ENCODE assay signal across 14 mouse cellular contexts in the genomic region with DNA sequence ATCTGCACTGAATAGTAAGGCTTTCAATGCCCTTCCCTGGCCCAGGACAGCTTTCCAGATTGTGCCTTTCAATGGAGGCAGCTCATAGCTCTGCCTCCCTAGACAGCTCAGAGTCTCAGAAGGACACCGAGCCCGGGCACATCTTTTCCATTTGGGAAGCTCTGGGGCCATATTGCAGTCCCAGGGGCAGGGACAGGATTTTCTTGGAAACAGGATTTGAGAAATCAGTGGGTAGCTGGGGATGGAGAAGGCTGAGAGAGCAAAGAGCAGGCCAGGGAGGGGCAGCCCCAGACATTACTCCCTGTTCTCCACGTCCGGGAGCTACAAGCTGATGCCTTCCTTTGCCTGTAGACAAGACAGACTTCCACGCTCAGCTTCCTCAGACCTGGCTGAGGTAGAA. TPM values are rescaled to one million over a fixed set of nuclear protein-coding genes. Genes with fewer than 3 reads are reported as not detected.
DNase-seq lines count a peak whose midpoint lies in the region; ATAC-seq and TF ChIP-seq lines count a peak whose summit lies in the region.
"Had no signal": no experiment of that assay in that cellular context is flagged by ENCODE, and none has a peak within 500 bp of the region (broad histone marks: within the 10 kb centered on the region; RNA-seq: fewer than 3 reads in every experiment).

No protein-coding gene starts in this region.

- H3K4me3 ChIP-seq in heart, embryonic 12.5 days, result no peak overlapping the region
- H3K4me3 ChIP-seq in liver, embryonic 11.5 days (ENCODE audit: low read depth, low read length), result no peak overlapping the region
- no peak overlapping the region for H3K4me3 ChIP-seq in liver, embryonic 12.5 days
- H3K4me3 ChIP-seq in MEL (ENCODE audit: control insufficient read depth in 1 of 2, insufficient read depth in 1 of 2, low read depth in 2 of 2, low read length in 2 of 2), result no peak overlapping the region
- no peak overlapping the region for H3K4me3 ChIP-seq in heart, postnatal 0 days (ENCODE audit: low read depth, low read length)
- no peak overlapping the region for H3K4me3 ChIP-seq in hindbrain, embryonic 12.5 days
- H3K4me3 ChIP-seq: limb, embryonic 12.5 days had no signal

- H3K9me3 ChIP-seq in heart, embryonic 12.5 days (replicated peaks), result no peaks in the 10 kb centered on the region
- no peaks in the 10 kb centered on the region for H3K9me3 ChIP-seq in liver, embryonic 11.5 days (ENCODE audit: control insufficient read depth, low read length)
- H3K9me3 ChIP-seq in liver, embryonic 12.5 days (replicated peaks), result no peaks in the 10 kb centered on the region
- no peaks in the 10 kb centered on the region for H3K9me3 ChIP-seq in MEL (replicated peaks; ENCODE audit: insufficient read depth, low read length)
- no peaks in the 10 kb centered on the region for H3K9me3 ChIP-seq in heart, postnatal 0 days (replicated peaks; ENCODE audit: control insufficient read depth, low read length)
- H3K9me3 ChIP-seq in hindbrain, embryonic 12.5 days (replicated peaks), result no peaks in the 10 kb centered on the region
- H3K9me3 ChIP-seq: limb, embryonic 12.5 days had no signal

- H3K27me3 ChIP-seq in heart, embryonic 12.5 days (replicated peaks), result no peaks in the 10 kb centered on the region
- H3K27me3 ChIP-seq in liver, embryonic 11.5 days (replicated peaks; ENCODE audit: control insufficient read depth, insufficient read depth, low read length), result no peaks in the 10 kb centered on the region
- H3K27me3 ChIP-seq in liver, embryonic 12.5 days (replicated peaks), result no peaks in the 10 kb centered on the region
- no peaks in the 10 kb centered on the region for H3K27me3 ChIP-seq in MEL (ENCODE audit: control insufficient read depth in 1 of 2, insufficient read depth in 2 of 2, low read length in 2 of 2)
- H3K27me3 ChIP-seq in heart, postnatal 0 days (ENCODE audit: control insufficient read depth, insufficient read depth, low read length), result no peaks in the 10 kb centered on the region
- no peaks in the 10 kb centered on the region for H3K27me3 ChIP-seq in hindbrain, embryonic 12.5 days
- H3K27me3 ChIP-seq: limb, embryonic 12.5 days; megakaryocyte, embryonic 14.5 days; Patski had no signal

- TF ChIP-seq RAD21 in MEL (IDR thresholded peaks at IDR 0.05; ENCODE audit: low read depth, low read length), result no peak

- peak overlapping the region; percentile 79 for H3K27ac ChIP-seq in heart, embryonic 12.5 days (ENCODE audit: poor library complexity, severe bottlenecking)
- peak overlapping the region; percentile 13; the same call in 1 of the 2 replicates for H3K27ac ChIP-seq in liver, embryonic 11.5 days (ENCODE audit: low read depth, low read length)
- no peak overlapping the region for H3K27ac ChIP-seq in liver, embryonic 12.5 days
- H3K27ac ChIP-seq in MEL (ENCODE audit: control insufficient read depth, low read depth, low read length), result peak overlapping the region; percentile 22; the same call in 1 of the 2 replicates
- H3K27ac ChIP-seq in heart, postnatal 0 days (ENCODE audit: low read depth), result peak overlapping the region; percentile 76
- H3K27ac ChIP-seq in hindbrain, embryonic 12.5 days, result no peak overlapping the region; the same call in 1 of the 2 replicates
- H3K27ac ChIP-seq: limb, embryonic 12.5 days had no signal

- H3K79me2 ChIP-seq in MEL (ENCODE audit: control insufficient read depth, insufficient read depth, low read length, poor library complexity), result no peaks in the 10 kb centered on the region

- TF ChIP-seq POLR2A in MEL (IDR thresholded peaks at IDR 0.05; ENCODE audit: control insufficient read depth in 1 of 2, insufficient read depth in 1 of 2, low read depth in 1 of 2, low read length in 2 of 2, poor library complexity in 1 of 2), result no peak

- H3K36me3 ChIP-seq in heart, embryonic 12.5 days, result no peaks in the 10 kb centered on the region
- H3K36me3 ChIP-seq in liver, embryonic 11.5 days (ENCODE audit: control insufficient read depth, insufficient read depth, low read length), result no peaks in the 10 kb centered on the region
- no peaks in the 10 kb centered on the region for H3K36me3 ChIP-seq in liver, embryonic 12.5 days
- H3K36me3 ChIP-seq in MEL (ENCODE audit: control insufficient read depth in 1 of 2, insufficient read depth in 2 of 2, low read length in 2 of 2), result peaks cover 0 to 17% of the 10 kb centered on the region in 2 experiments; a peak in 2 of 4 replicates
- H3K36me3 ChIP-seq in heart, postnatal 0 days (replicated peaks; ENCODE audit: control insufficient read depth, insufficient read depth, low read length), result no peaks in the 10 kb centered on the region
- no peaks in the 10 kb centered on the region for H3K36me3 ChIP-seq in hindbrain, embryonic 12.5 days
- H3K36me3 ChIP-seq: limb, embryonic 12.5 days had no signal

- no peak for ATAC-seq in heart, embryonic 12.5 days (ENCODE audit: insufficient number of reproducible peaks, low FRiP score)
- ATAC-seq in liver, embryonic 11.5 days (replicated peaks; ENCODE audit: low FRiP score), result no peak
- no peak for ATAC-seq in liver, embryonic 12.5 days
- no peak for ATAC-seq in heart, postnatal 0 days (ENCODE audit: insufficient read depth, low read depth)
- ATAC-seq in hindbrain, embryonic 12.5 days (ENCODE audit: low FRiP score), result no peak
- ATAC-seq: inflammation-experienced regulatory T-cells, adult 6 months; Patski had no signal

- H3K4me2 ChIP-seq in heart, embryonic 12.5 days, result no peak overlapping the region
- no peak overlapping the region for H3K4me2 ChIP-seq in liver, embryonic 11.5 days
- no peak overlapping the region for H3K4me2 ChIP-seq in liver, embryonic 12.5 days
- H3K4me2 ChIP-seq in heart, postnatal 0 days (ENCODE audit: low read depth, low read length), result no peak overlapping the region
- no peak overlapping the region for H3K4me2 ChIP-seq in hindbrain, embryonic 12.5 days (replicated peaks)
- H3K4me2 ChIP-seq: limb, embryonic 12.5 days had no signal

- TF ChIP-seq CTCF in MEL (IDR thresholded peaks at IDR 0.05 in 2 of 3, conservative IDR thresholded peaks at IDR 0.05 in 1 of 3; ENCODE audit: control insufficient read depth in 1 of 3, insufficient read depth in 1 of 3, low read depth in 2 of 3, low read length in 3 of 3, poor library complexity in 1 of 3, severe bottlenecking in 1 of 3), result no peak
- TF ChIP-seq CTCF in heart, postnatal 0 days (IDR thresholded peaks at IDR 0.05; ENCODE audit: low read depth), result no peak

- no peak for DNase-seq in heart, adult 9 months (ENCODE audit: low spot score in 2 of 2)
- no peak for DNase-seq in liver, embryonic 11.5 days (ENCODE audit: low spot score)
- DNase-seq in MEL (ENCODE audit: low read depth, low spot score), result no peak
- DNase-seq in heart, postnatal 0 days (ENCODE audit: low spot score), result no peak
- DNase-seq: cerebellum, adult 9-10 months; lung, adult 2 months; thymus, adult 18-20 months had no signal

- TF ChIP-seq EP300 in MEL (IDR thresholded peaks at IDR 0.05; ENCODE audit: low read depth in 1 of 2, low read length in 2 of 2), result no peak
- no peak for TF ChIP-seq EP300 in heart, postnatal 0 days (IDR thresholded peaks at IDR 0.05; ENCODE audit: low read depth)

- 76% methylated on average over 5 of the region's 5 CpGs for WGBS in heart, embryonic 12.5 days
- 85% methylated on average over 5 of the region's 5 CpGs for whole genome bisulfite sequencing in liver, embryonic 11.5 days
- 75% methylated on average over 5 of the region's 5 CpGs for WGBS in liver, embryonic 12.5 days (ENCODE audit: insufficient replicate concordance)
- WGBS in heart, postnatal 0 days, result 66% methylated on average over 5 of the region's 5 CpGs
- WGBS in hindbrain, embryonic 12.5 days, result 75% methylated on average over 5 of the region's 5 CpGs

- no peak overlapping the region for H3K9ac ChIP-seq in heart, embryonic 12.5 days
- H3K9ac ChIP-seq in liver, embryonic 11.5 days (ENCODE audit: low read depth, low read length), result no peak overlapping the region
- H3K9ac ChIP-seq in liver, embryonic 12.5 days, result no peak overlapping the region
- H3K9ac ChIP-seq in MEL (ENCODE audit: control insufficient read depth, low read depth, low read length, poor library complexity, severe bottlenecking), result no peak overlapping the region
- H3K9ac ChIP-seq in heart, postnatal 0 days (replicated peaks; ENCODE audit: low read depth, low read length), result no peak overlapping the region
- H3K9ac ChIP-seq in hindbrain, embryonic 12.5 days, result no peak overlapping the region
- H3K9ac ChIP-seq: limb, embryonic 12.5 days had no signal

- H3K4me1 ChIP-seq in heart, embryonic 12.5 days (replicated peaks), result peaks cover 63% of the 10 kb centered on the region
- peaks cover 6% of the 10 kb centered on the region; the same call in 1 of the 2 replicates for H3K4me1 ChIP-seq in liver, embryonic 11.5 days (replicated peaks; ENCODE audit: control insufficient read depth, insufficient read depth, low read length)
- peaks cover 13% of the 10 kb centered on the region for H3K4me1 ChIP-seq in liver, embryonic 12.5 days
- H3K4me1 ChIP-seq in MEL (ENCODE audit: control insufficient read depth in 1 of 2, insufficient read depth in 2 of 2, low read length in 2 of 2), result peaks cover 0 to 37% of the 10 kb centered on the region in 2 experiments; a peak in 2 of 4 replicates
- peaks cover 39% of the 10 kb centered on the region for H3K4me1 ChIP-seq in heart, postnatal 0 days (ENCODE audit: control insufficient read depth, insufficient read depth)
- peaks cover 33% of the 10 kb centered on the region for H3K4me1 ChIP-seq in hindbrain, embryonic 12.5 days

TF ChIP-seq in MEL, 35 proteins besides CTCF, POLR2A, EP300 and RAD21:
- TF ChIP-seq SMC3 (IDR thresholded peaks at IDR 0.05; ENCODE audit: low read depth, low read length), result no peak

RNA-seq across cellular contexts. Expression of gene Ttc7b, which starts 9.0 kb away (rescaled TPM):
- polyA plus RNA-seq in heart, embryonic 12.5 days (2016; fragmentation: Nextera tagmentation; extraction: Ambion mirVana), result 6.9 and 7.6 TPM in 2 replicates
- 5.6 and 6.2 TPM in 2 replicates for polyA plus RNA-seq in liver, embryonic 11.5 days (2014; fragmentation: Nextera tagmentation; extraction: Ambion mirVana)
- polyA plus RNA-seq in liver, embryonic 12.5 days (2016; fragmentation: Nextera tagmentation; extraction: Ambion mirVana), result 2.2 and 3.1 TPM in 2 replicates
- 9.8 and 11.7 TPM in 2 replicates for total RNA-seq in MEL (2012; rRNA removed)
- polyA plus RNA-seq in MEL (2012; ENCODE audit: insufficient read depth in 1 of 2, insufficient read length in 2 of 2, low read depth in 1 of 2, low replicate concordance in 2 of 2, missing spikeins in 1 of 2), result 10 to 100 TPM in 1 of 2 experiments, not detected in 1; 23.7 TPM
- total RNA-seq in heart, postnatal 0 days (2014; rRNA removed; ENCODE audit: low replicate concordance), result 29.4 and 37.8 TPM in 2 replicates
- 5.9 and 6.7 TPM in 2 replicates for polyA plus RNA-seq in heart, postnatal 0 days (2015; fragmentation: Nextera tagmentation; extraction: Ambion mirVana)
- 5.1 and 6.1 TPM in 2 replicates for polyA plus RNA-seq in hindbrain, embryonic 12.5 days (2016; fragmentation: Nextera tagmentation; extraction: Ambion mirVana)

Comparison
In these comparisons a context has a peak if more than half of its experiments do, and no peak if none do; other contexts are left out.
1. H3K27ac ChIP-seq: peak in heart, embryonic 12.5 days (single experiment), liver, embryonic 11.5 days (single experiment), MEL (single experiment) and heart, postnatal 0 days (single experiment); none in liver, embryonic 12.5 days (single experiment) and hindbrain, embryonic 12.5 days (single experiment).